Mouse (Mus musculus): ENCODE data around the gene Pi4kb. TPM values are rescaled to one million over a fixed set of nuclear protein-coding genes. Genes with fewer than 3 reads are reported as not detected.

Pi4kb gene
- polyA plus RNA-seq, 1 experiment, result 33.2 TPM

DNA sequence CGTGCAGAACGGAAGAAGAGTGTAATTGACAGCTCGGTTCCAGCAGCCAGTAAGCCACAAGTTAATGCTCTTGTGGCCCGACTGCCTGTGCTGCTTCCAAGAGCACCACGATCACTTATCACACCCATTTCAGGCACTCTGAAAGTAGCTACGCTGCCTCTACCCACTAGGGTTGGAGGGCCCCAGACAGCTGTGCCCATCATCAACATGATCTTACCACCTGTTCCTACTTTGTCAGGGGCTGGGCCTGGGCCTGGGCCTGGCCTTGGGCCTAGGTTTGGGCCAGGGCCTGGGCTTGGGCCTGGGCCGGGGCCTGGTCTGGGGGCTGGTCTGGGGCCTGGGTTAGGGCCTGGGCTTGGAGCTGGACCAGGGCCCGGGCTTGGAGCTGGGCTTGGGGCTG is 16.2 kb upstream of the Pi4kb start:
- peaks cover 7% of the 10 kb centered on the region for H3K36me3 ChIP-seq (ENCODE audit: control insufficient read depth, insufficient read depth)
- no peak for TF ChIP-seq CEBPB (IDR thresholded peaks at IDR 0.05; ENCODE audit: low read depth)
- no peaks in the 10 kb centered on the region for H3K79me3 ChIP-seq (ENCODE audit: low read depth)
- no peak overlapping the region for H3K4me3 ChIP-seq (ENCODE audit: insufficient read depth, poor library complexity, severe bottlenecking)
- H3ac ChIP-seq (ENCODE audit: control insufficient read depth, insufficient read length, low read depth), result no peak overlapping the region
- H3K27me3 ChIP-seq (ENCODE audit: control insufficient read depth, insufficient read depth, insufficient read length), result no peaks in the 10 kb centered on the region
- H3K79me2 ChIP-seq (ENCODE audit: control insufficient read depth, insufficient read depth), result no peaks in the 10 kb centered on the region

DNA sequence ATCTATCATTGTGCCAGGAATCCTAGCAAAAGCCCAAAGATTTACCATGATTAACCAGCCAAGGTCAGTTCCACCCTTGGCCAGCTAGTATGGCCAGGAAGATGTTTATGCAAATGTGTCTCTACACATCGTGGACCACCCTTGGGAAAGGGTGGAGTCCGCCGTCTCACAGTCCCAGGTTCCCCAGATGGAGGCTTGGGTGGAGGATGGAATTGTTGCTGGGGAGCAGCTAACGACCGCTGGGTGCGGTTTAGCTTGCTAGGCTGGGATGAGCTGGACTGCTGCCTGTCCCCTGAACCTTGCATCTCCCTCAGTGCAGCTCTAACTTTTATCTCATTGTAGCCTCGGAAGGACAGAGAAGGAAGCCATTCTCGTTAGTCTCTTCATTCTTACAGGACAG is 14.7 kb upstream of the Pi4kb start:
- TF ChIP-seq USF1 (IDR thresholded peaks at IDR 0.05; ENCODE audit: low read depth) (no peak), CTCF (IDR thresholded peaks at IDR 0.05; ENCODE audit: control insufficient read depth, insufficient read depth, insufficient read length) (no peak), MAX (IDR thresholded peaks at IDR 0.05) (no peak), FOSL1 (IDR thresholded peaks at IDR 0.05; ENCODE audit: insufficient read depth, low read length, poor library complexity, severe bottlenecking) (no peak), MYOG (IDR thresholded peaks at IDR 0.05; ENCODE audit: control insufficient read depth, extremely low read depth, insufficient read length) (no peak)
- no peaks in the 10 kb centered on the region for H3K79me3 ChIP-seq (ENCODE audit: low read depth)
- no peak overlapping the region for H3K4me3 ChIP-seq (ENCODE audit: insufficient read depth, poor library complexity, severe bottlenecking)
- H3K27me3 ChIP-seq (ENCODE audit: control insufficient read depth, insufficient read depth, insufficient read length), result no peaks in the 10 kb centered on the region
- H3ac ChIP-seq (ENCODE audit: control insufficient read depth, insufficient read length, low read depth), result no peak overlapping the region
- H3K36me3 ChIP-seq (ENCODE audit: control insufficient read depth, insufficient read depth), result peaks cover 7% of the 10 kb centered on the region
- no peaks in the 10 kb centered on the region for H3K79me2 ChIP-seq (ENCODE audit: control insufficient read depth, insufficient read depth)

DNA sequence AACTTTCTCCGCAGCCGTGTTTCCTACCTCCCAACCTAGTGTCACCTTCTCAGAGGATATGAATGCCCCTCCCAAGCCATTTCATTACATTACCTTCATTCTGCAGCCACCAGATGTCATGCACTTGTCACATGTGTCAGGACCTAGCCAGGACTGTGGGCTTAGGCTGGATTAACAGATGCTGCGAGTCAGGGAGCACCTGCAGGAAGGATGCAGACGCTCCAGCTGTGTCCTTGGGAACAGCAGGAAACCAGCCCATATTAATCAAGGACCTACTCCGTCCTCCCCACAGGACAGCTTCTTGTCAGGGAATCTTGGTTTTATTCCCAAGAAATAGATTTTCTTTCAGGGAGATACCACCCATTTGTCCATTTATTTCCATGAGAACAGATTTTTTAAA is 14.2 kb upstream of the Pi4kb start:
- Histone ChIP-seq H3K27me3 (ENCODE audit: control insufficient read depth, insufficient read depth, insufficient read length) (no peaks in the 10 kb centered on the region), H3K36me3 (ENCODE audit: control insufficient read depth, insufficient read depth) (peaks cover 7% of the 10 kb centered on the region), H3ac (ENCODE audit: control insufficient read depth, insufficient read length, low read depth) (no peak overlapping the region), H3K4me3 (ENCODE audit: insufficient read depth, poor library complexity, severe bottlenecking) (no peak overlapping the region), H3K79me2 (ENCODE audit: control insufficient read depth, insufficient read depth) (no peaks in the 10 kb centered on the region), H3K79me3 (ENCODE audit: low read depth) (no peaks in the 10 kb centered on the region)
- no peak for TF ChIP-seq MYOD1 (IDR thresholded peaks at IDR 0.05; ENCODE audit: control insufficient read depth, insufficient read length, low read depth)
- TF ChIP-seq MYOG (IDR thresholded peaks at IDR 0.05; ENCODE audit: control insufficient read depth, extremely low read depth, insufficient read length), result no peak
- no peak for TF ChIP-seq USF1 (IDR thresholded peaks at IDR 0.05; ENCODE audit: low read depth)
- no peak for TF ChIP-seq FOSL1 (IDR thresholded peaks at IDR 0.05; ENCODE audit: insufficient read depth, low read length, poor library complexity, severe bottlenecking)
- no peak for TF ChIP-seq MAX (IDR thresholded peaks at IDR 0.05)
- TF ChIP-seq CTCF (IDR thresholded peaks at IDR 0.05; ENCODE audit: control insufficient read depth, insufficient read depth, insufficient read length), result no peak
- TF ChIP-seq CEBPB (IDR thresholded peaks at IDR 0.05; ENCODE audit: low read depth), result no peak

DNA sequence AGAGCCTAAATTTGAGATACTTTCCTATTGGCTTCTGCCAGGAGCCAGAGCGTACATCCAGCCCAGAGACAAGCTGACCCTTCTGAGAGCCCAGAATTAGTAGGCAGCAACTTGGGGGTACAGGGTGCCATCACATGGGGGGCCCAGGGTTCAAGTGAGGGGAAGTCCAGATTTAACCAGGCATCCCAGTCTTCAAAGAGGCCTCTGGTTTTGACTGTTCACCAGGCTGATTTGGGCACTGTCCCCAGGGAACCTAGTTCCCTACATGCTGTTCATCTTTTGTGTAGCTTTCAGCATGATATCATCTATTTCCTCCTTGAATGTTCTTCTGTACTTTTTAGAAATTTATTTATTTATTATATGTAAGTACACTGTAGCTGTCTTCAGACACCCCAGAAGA is 9.5 kb upstream of the Pi4kb start:
- Histone ChIP-seq H3K79me2 (ENCODE audit: control insufficient read depth, insufficient read depth) (no peaks in the 10 kb centered on the region), H3K79me3 (ENCODE audit: low read depth) (no peaks in the 10 kb centered on the region), H3K36me3 (ENCODE audit: control insufficient read depth, insufficient read depth) (no peaks in the 10 kb centered on the region), H3ac (ENCODE audit: control insufficient read depth, insufficient read length, low read depth) (no peak overlapping the region), H3K27me3 (ENCODE audit: control insufficient read depth, insufficient read depth, insufficient read length) (no peaks in the 10 kb centered on the region), H3K4me3 (ENCODE audit: insufficient read depth, poor library complexity, severe bottlenecking) (no peak overlapping the region)
- TF ChIP-seq MAX (IDR thresholded peaks at IDR 0.05) (no peak), MYOG (IDR thresholded peaks at IDR 0.05; ENCODE audit: control insufficient read depth, extremely low read depth, insufficient read length) (no peak), CTCF (IDR thresholded peaks at IDR 0.05; ENCODE audit: control insufficient read depth, insufficient read depth, insufficient read length) (no peak), USF1 (IDR thresholded peaks at IDR 0.05; ENCODE audit: low read depth) (no peak), CEBPB (IDR thresholded peaks at IDR 0.05; ENCODE audit: low read depth) (no peak), MYOD1 (IDR thresholded peaks at IDR 0.05; ENCODE audit: control insufficient read depth, insufficient read length, low read depth) (no peak), FOSL1 (IDR thresholded peaks at IDR 0.05; ENCODE audit: insufficient read depth, low read length, poor library complexity, severe bottlenecking) (no peak)

DNA sequence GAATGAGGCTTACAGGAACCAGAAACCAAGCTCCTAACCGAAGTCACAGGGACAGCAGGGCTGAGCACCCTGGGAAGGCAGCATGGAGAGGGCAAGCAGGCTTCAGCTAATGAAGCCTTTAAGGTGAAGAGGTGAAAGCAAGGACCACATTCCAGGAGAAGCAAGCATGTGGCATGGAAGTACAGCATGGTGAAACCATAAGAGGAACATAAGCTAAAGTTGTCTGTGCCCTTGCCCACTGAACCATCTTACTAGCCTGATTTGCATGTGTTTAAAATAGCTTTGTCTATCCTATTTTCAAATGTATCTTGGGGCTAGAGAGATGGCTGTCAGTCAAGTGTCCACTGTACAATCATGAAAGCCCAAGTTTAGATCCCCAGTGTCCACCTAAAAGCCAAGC is 8.7 kb upstream of the Pi4kb start:
- no peaks in the 10 kb centered on the region for H3K79me2 ChIP-seq (ENCODE audit: control insufficient read depth, insufficient read depth)
- no peaks in the 10 kb centered on the region for H3K36me3 ChIP-seq (ENCODE audit: control insufficient read depth, insufficient read depth)
- no peak overlapping the region for H3ac ChIP-seq (ENCODE audit: control insufficient read depth, insufficient read length, low read depth)
- H3K27me3 ChIP-seq (ENCODE audit: control insufficient read depth, insufficient read depth, insufficient read length), result no peaks in the 10 kb centered on the region
- TF ChIP-seq CEBPB (IDR thresholded peaks at IDR 0.05; ENCODE audit: low read depth) (no peak), MAX (IDR thresholded peaks at IDR 0.05) (no peak), MYOD1 (IDR thresholded peaks at IDR 0.05; ENCODE audit: control insufficient read depth, insufficient read length, low read depth) (no peak), FOSL1 (IDR thresholded peaks at IDR 0.05; ENCODE audit: insufficient read depth, low read length, poor library complexity, severe bottlenecking) (no peak), USF1 (IDR thresholded peaks at IDR 0.05; ENCODE audit: low read depth) (no peak), MYOG (IDR thresholded peaks at IDR 0.05; ENCODE audit: control insufficient read depth, extremely low read depth, insufficient read length) (no peak), CTCF (IDR thresholded peaks at IDR 0.05; ENCODE audit: control insufficient read depth, insufficient read depth, insufficient read length) (no peak)
- no peaks in the 10 kb centered on the region for H3K79me3 ChIP-seq (ENCODE audit: low read depth)
- no peak overlapping the region for H3K4me3 ChIP-seq (ENCODE audit: insufficient read depth, poor library complexity, severe bottlenecking)

DNA sequence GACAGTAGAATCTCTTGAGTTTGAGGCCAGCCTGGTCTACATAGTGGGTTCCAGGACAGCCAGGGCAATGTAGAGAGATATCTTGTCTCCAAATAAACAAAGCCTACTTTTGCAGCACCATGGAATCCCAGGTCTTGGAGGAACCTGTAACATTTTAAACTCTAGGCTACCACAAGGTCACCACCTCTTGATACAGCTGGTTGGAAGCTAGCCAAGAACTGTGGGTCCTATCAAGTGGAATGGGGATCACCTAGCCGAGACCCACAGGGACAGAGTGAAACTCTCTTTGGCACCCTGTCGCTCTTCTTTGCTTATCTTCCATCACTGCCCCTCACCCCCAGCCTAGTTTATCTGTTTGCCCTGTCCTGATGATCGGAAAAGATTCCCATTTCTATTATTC is 2.0 kb upstream of the Pi4kb start:
- peaks cover 22% of the 10 kb centered on the region for H3K79me3 ChIP-seq (ENCODE audit: low read depth)
- H3K36me3 ChIP-seq (ENCODE audit: control insufficient read depth, insufficient read depth), result peaks cover 4% of the 10 kb centered on the region
- H3ac ChIP-seq (ENCODE audit: control insufficient read depth, insufficient read length, low read depth), result no peak overlapping the region
- H3K4me3 ChIP-seq (ENCODE audit: insufficient read depth, poor library complexity, severe bottlenecking), result no peak overlapping the region
- no peaks in the 10 kb centered on the region for H3K27me3 ChIP-seq (ENCODE audit: control insufficient read depth, insufficient read depth, insufficient read length)
- peaks cover 28% of the 10 kb centered on the region for H3K79me2 ChIP-seq (ENCODE audit: control insufficient read depth, insufficient read depth)
- TF ChIP-seq CTCF (IDR thresholded peaks at IDR 0.05; ENCODE audit: control insufficient read depth, insufficient read depth, insufficient read length), result no peak
- TF ChIP-seq MAX (IDR thresholded peaks at IDR 0.05), result no peak
- TF ChIP-seq MYOG (IDR thresholded peaks at IDR 0.05; ENCODE audit: control insufficient read depth, extremely low read depth, insufficient read length), result no peak
- no peak for TF ChIP-seq FOSL1 (IDR thresholded peaks at IDR 0.05; ENCODE audit: insufficient read depth, low read length, poor library complexity, severe bottlenecking)
- no peak for TF ChIP-seq MYOD1 (IDR thresholded peaks at IDR 0.05; ENCODE audit: control insufficient read depth, insufficient read length, low read depth)
- TF ChIP-seq USF1 (IDR thresholded peaks at IDR 0.05; ENCODE audit: low read depth), result no peak
- no peak for TF ChIP-seq CEBPB (IDR thresholded peaks at IDR 0.05; ENCODE audit: low read depth)
